Mouse (Mus musculus) urinary bladder, postnatal 36 days (tissue): ENCODE data around the gene Gpbp1.

Experiments used
- DNase-seq, 2 experiments: peaks; one replicate each; pipeline ENCODE4 v3.0.0; 2022; ENCODE audit warnings: low spot score in 2 of 2, mixed read lengths in 1 of 2

The Gpbp1 gene

DNA sequence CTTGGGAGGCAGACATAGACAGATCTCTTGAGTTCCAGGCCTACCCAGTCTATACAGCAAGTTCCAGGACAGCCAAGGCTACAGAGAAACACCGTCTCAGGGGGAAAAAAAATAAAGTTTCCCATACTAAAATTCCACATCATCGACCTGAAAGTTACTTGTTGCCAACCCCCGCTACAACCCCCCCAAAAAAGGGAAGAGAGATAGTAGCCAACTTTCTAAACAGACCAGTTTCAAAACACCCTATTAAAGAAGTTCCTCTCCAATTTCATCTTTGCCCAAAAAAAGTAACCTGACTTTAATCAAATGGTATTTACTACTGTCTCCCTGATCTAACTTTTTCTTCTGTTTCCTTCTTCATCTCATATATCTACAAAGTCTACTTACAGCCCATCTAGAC, 22.6 kb downstream of the Gpbp1 start:
- DNase-seq, result no peak

- DNase-seq, result no peak
Observed at GRCm38 (mm10) chr13:111461424-111461823, 28.5 kb downstream of the Gpbp1 start.

DNA sequence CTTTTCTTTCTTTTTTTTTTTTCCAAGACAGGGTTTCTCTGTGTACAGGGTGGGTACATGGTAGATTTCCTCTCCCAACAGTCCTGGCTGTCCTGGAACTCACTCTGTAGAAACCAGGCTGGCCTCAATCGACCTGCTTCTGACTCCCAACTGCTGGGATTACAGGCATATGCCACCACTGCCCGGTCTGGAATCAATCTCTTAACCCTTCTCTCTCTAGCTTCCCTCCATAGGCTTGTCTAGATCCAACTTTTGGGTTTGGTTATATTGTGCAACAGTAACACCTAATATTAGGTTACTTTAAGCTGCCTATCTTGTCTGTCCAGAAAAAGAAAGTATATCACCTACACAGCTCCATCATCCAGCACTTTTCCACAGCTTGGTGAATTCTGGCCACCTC, 33.1 kb downstream of the Gpbp1 start:
- no peak for DNase-seq

- DNase-seq, result no peak
Observed at GRCm38 (mm10) chr13:111444325-111444724, 45.6 kb downstream of the Gpbp1 start.

DNA sequence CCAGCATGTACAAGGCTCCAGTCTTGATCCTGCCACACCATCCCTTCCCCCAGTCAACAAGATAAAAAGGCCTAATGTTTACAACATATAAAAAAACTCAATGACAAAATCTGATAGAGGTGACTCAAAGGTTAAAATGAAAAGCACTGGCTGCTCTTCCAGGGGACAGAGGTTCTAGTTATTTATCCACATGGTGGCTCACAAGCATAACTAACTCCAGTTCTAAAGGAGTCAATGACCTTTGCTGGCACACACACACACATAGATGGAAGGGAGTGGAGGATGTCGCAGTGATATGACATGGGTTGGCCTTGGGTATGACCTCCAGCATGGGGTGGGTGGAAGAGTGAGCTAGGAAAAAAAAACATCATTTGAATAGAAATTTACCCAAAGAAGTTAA, 58.7 kb downstream of the Gpbp1 start:
- no peak for DNase-seq

GRCm38 (mm10) chr13:111421330-111421729, 68.6 kb downstream of the Gpbp1 start:
- no peak for DNase-seq

DNA sequence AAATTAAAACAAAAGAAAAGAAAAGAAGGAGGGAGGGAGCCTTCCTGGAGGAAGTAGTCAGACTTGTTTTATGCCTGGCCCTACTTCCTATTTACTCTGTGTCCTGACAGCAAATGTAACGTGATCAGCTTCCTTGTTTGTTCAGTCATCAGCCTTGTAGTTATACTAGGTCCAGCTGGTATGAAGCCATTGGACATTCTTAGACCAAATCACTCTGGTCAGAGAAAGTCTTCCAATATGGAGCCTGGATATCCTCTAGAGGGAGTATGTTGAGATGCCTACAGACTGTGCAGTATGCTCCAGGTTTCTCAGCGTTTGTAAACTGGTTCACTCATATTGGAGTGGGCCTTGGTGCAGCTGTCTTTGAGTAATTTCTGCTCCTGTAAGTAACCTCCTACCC, 71.8 kb downstream of the Gpbp1 start:
- no peak for DNase-seq

- peak; percentile 21 to 44 for DNase-seq
Observed at GRCm38 (mm10) chr13:111413156-111413555, 76.8 kb downstream of the Gpbp1 start.

- no peak for DNase-seq
Observed at GRCm38 (mm10) chr13:111410831-111411230, 79.1 kb downstream of the Gpbp1 start.

DNA sequence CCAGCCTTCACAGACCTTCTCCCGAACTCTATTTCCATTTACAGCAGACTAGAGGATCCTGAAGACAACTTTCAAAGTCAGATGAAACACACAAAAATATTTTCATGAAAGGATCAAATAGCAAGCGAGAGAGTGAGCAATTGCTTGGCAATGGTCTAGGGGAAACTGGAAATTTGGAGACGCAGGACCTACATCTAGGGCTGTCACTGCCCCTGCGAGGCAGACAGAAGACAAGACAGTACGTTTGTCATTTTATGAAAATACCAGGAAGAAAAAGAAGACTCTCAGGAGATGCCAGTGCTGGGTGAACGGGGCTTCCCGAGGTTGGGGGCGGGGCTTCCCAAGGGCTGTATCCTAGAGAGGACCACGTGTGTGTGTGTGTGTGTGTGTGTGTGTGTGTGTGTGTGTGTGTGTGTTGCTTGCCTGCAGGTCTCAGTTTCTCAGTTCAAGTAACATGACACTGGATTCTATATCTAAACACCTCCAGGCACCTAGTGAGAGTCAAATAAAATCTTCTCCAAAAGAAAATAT, 83.0 kb downstream of the Gpbp1 start:
- no peak for DNase-seq

- no peak for DNase-seq
Observed at GRCm38 (mm10) chr13:111405956-111406355, 84.0 kb downstream of the Gpbp1 start.

DNA sequence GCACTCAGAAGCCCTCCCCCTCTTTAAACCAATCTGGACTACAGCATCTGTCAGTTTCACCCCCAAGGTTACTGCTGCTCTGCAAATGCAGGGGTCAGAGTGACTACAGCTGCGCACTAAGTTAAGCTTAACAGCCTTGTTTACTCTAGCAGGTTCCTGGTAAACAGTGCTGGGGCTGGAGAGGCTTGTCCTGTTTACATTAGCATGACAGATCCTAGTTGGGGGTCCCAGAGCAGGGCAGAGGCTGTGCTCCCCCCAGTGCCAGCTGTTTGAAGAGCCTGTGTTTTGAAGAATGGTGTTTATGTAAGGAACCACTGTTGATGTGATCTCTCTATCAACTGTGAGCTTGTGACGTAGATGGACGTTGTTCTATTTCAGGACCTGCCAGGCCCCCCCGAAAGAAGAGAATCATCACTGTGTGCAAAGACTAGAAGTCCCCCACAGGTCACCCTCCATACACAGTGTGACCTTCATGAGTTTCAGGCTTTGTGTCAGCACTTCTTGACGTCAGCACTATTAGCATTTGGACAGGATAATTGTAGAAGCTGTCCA, 92.2 kb downstream of the Gpbp1 start:
- no peak for DNase-seq

DNA sequence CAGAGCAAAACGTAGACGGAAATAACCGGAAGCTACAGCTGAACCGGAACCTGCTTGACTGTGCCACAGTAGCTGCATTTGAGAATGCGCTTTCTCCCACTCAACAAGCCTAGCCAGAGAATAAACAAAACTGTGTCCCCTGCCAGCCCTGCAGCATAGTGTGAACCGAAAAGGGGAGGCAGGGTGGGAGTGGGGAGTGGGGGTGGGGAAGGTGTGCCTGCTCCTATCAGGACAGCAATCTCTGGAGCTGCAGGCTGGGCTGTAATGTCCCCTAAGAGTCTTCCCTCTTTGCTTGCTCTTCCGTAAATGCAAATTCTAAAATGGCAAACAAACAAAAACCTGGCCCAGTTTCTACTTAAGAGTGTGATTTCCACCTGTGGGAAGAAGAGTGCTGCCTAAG, 92.8 kb downstream of the Gpbp1 start:
- no peak for DNase-seq

- DNase-seq, result no peak
Observed at GRCm38 (mm10) chr13:111395528-111395927, 94.4 kb downstream of the Gpbp1 start.

DNA sequence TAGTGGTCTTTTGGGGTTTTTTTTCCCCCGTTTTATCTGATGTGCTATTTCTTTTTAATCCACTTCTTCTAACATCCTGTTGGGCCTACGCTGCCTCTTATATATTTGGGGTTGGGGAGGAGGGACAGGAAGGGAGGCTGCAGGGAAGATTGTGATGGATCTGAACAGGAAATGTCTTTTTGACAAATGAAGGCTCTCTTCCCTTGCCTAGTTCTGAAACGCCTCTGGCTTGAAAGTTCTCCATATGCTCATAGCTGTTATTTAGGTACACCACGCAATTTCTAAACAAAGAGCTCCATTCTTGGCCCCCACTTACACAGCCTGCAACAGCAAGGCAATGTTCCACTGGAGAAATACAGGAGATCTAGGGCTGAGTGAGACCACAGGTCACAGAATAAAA, 95.0 kb downstream of the Gpbp1 start:
- no peak for DNase-seq

DNA sequence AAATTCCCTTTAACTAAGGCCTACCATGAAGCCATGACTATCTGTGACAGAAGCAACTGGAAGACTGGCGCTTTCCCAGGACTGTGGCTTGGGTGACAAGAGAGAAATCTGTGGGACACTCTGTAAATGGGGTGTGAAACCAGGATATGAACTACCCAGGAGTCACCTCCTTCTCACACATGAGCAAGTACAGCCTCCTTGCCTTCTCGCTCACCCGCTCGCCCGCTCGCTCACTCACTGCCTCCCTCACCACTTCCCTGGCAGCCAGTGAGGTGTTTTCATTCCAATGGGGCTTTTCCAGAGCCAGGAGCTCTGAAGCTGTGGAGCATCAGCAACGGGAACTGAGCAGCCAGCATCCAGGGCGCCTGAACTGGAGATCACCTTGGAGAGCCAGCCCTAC, 95.6 kb downstream of the Gpbp1 start:
- no peak for DNase-seq

- DNase-seq, result no peak
Observed at GRCm38 (mm10) chr13:111393426-111393825, 96.5 kb downstream of the Gpbp1 start.

- DNase-seq, result no peak
Observed at GRCm38 (mm10) chr13:111391426-111391825, 98.5 kb downstream of the Gpbp1 start.

DNA sequence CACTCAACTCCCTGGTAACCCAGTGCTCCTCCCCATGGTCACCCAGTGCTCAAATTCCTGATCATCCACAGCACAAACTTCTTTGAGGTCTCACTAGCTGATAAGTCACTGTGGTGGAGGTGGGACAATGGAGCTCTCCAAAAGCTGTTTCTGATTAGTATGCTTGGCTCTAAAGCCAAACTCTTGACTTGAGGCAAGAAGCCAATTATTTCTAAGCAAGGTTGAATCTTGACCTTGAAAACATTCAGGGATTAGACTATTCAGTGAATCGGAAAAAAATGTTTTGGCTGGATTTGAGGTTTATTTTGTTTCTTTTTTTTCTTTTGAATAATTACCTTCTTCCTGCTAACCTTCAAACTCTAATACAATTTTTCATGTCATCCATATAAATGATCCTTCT, 98.9 kb downstream of the Gpbp1 start:
- DNase-seq, result no peak

DNA sequence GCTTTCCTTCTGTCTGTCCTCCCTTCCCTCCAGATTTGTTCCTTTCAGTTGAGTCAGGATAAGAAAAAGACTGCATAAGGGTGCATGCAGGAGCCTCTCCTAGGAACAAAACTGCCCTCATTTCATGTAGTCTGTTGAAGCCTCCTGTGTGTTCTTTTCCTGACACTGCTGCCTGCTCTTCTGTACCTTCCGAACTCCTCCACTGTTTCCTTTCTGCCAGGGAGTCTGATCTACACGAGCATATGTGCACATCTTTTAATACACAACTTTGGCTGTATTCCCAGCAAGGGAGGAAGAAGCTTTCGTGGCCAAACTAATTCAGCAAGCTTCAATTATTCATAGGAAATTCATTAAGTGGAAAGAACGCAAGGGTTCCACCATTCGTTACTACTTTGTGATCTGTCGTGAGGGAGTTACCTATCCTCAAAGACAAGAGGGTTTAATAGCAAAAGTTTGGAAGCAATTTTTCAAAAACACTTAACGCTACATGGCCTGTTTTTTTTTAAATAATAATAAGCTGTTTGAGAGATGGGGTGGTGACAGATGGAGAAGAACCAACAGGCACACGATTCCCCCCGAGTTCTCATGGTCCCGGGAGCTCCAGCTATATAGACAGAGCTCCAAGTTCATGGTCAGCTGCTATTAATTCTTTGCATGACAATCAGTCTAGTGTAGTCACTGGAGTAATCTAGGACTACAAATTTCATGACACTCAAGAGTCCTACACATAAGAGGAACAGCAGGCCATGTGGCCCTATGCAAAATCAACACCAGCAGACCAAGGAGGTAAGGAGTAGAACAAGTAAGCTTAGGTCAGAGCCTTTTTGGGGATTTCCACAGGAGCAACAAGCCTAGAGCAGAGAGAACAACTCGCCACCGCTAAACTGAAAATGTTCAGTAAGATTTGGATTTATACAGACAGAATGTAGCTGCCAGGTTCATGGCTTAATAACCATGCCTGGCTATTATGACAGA, 105.6 kb downstream of the Gpbp1 start:
- DNase-seq, result no peak
